Mouse (Mus musculus): Measurements from ENCODE around the gene Wrb. TPM values are rescaled to one million over a fixed set of nuclear protein-coding genes. Genes with fewer than 3 reads are reported as not detected.

The Wrb gene
- polyA plus RNA-seq, 1 experiment from 2014 or later = 172 TPM

GRCm38 (mm10) chr16:96159794-96160346 lies 14.7 kb downstream of the Wrb start:
- WGBS = 86% methylated on average over 20 of the region's 20 CpGs
- Histone ChIP-seq H3K36me3 (peaks cover 22% of the 10 kb centered on the region), H3K27me3 (no peaks in the 10 kb centered on the region), H3K4me1 (replicated peaks) (peaks cover 31% of the 10 kb centered on the region), H3K9ac (peak overlapping the region; percentile 78), H3K27ac (peak overlapping the region; percentile 69; the same call in 1 of the 2 replicates), H3K4me2 (peak overlapping the region; percentile 74), H3K4me3 (peak overlapping the region; percentile 46), H3K9me3 (no peaks in the 10 kb centered on the region)
- 0 out of 2 replicates have a peak, but pooled peaks have one; percentile 12 for ATAC-seq (ENCODE audit: low FRiP score)

DNA sequence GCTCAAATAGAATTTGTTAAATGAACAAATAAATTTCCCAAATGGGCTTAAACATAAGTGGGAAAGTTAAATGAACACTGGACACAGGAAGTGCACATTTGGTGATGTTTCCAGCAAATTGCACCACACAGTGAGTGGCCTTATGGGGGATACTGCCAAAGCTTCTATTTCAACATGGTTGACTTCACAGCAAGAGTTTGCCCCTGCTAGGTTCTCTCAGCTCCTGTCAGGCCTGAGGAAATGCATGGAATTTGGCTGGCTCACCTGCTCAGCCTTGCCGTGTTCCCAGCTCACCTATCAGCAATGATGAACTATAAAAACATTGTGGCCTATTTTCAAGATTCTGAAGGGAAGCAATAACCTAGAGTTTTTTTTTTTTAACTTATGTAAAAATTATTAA lies 15.7 kb downstream of the Wrb start:
- Histone ChIP-seq H3K9ac (no peak overlapping the region), H3K4me2 (no peak overlapping the region), H3K27ac (no peak overlapping the region), H3K36me3 (peaks cover 12% of the 10 kb centered on the region), H3K4me3 (no peak overlapping the region), H3K9me3 (no peaks in the 10 kb centered on the region), H3K4me1 (replicated peaks) (peaks cover 31% of the 10 kb centered on the region), H3K27me3 (no peaks in the 10 kb centered on the region)
- no peak for ATAC-seq (ENCODE audit: low FRiP score)
- WGBS = 91% methylated on average over 1 of the region's 1 CpGs

- Histone ChIP-seq H3K36me3 (peaks cover 8% of the 10 kb centered on the region; the same call in 1 of the 2 replicates), H3K9me3 (no peaks in the 10 kb centered on the region), H3K4me3 (no peak overlapping the region), H3K9ac (no peak overlapping the region), H3K4me1 (replicated peaks) (peaks cover 31% of the 10 kb centered on the region), H3K27me3 (no peaks in the 10 kb centered on the region), H3K27ac (no peak overlapping the region), H3K4me2 (no peak overlapping the region)
- no peak for ATAC-seq (ENCODE audit: low FRiP score)
- 91% methylated on average over 4 of the region's 4 CpGs for WGBS
Measured at GRCm38 (mm10) chr16:96161336-96161735, 16.1 kb downstream of the Wrb start.

- no peaks in the 10 kb centered on the region for H3K4me1 ChIP-seq (replicated peaks)
- no peak overlapping the region for H3K4me3 ChIP-seq
- no peak overlapping the region for H3K9ac ChIP-seq
- H3K27me3 ChIP-seq = no peaks in the 10 kb centered on the region
- H3K36me3 ChIP-seq = 0 out of 2 replicates have a peak, but pooled peaks cover 3% of the 10 kb centered on the region
- H3K27ac ChIP-seq = no peak overlapping the region
- no peak overlapping the region for H3K4me2 ChIP-seq
- H3K9me3 ChIP-seq = no peaks in the 10 kb centered on the region
- 73% methylated on average over 4 of the region's 4 CpGs for WGBS
- no peak for ATAC-seq (ENCODE audit: low FRiP score)
Measured at GRCm38 (mm10) chr16:96165723-96166264, 20.6 kb downstream of the Wrb start.

DNA sequence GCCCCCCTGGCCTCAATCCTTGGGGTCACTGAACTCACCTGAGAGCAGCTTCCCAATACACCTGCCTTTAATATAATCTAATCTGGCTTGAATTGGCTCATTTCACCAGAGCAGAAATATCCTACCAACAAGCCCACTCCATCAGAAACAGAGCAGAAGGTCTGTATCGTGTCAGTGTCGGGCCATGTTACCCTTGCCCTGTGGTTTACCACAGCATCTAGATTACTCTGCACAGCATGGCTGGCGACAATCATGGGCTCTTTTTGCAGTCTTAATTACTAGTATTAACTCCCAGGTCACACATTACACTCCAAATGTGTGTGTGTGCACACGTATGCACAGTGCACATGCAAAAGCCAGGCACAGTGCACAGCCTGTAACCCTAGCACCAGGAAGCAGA lies 23.6 kb downstream of the Wrb start:
- Histone ChIP-seq H3K4me1 (replicated peaks) (no peaks in the 10 kb centered on the region), H3K4me2 (no peak overlapping the region), H3K9ac (no peak overlapping the region), H3K27me3 (no peaks in the 10 kb centered on the region), H3K9me3 (no peaks in the 10 kb centered on the region), H3K4me3 (no peak overlapping the region), H3K36me3 (0 out of 2 replicates have a peak, but pooled peaks cover 3% of the 10 kb centered on the region), H3K27ac (no peak overlapping the region)
- 91% methylated on average over 4 of the region's 4 CpGs for WGBS
- ATAC-seq (ENCODE audit: low FRiP score) = no peak

- WGBS = 80% methylated on average over 8 of the region's 8 CpGs
- H3K27me3 ChIP-seq = no peaks in the 10 kb centered on the region
- H3K4me3 ChIP-seq = no peak overlapping the region
- no peak overlapping the region for H3K27ac ChIP-seq
- H3K36me3 ChIP-seq = no peaks in the 10 kb centered on the region
- no peak overlapping the region for H3K4me2 ChIP-seq
- ATAC-seq (ENCODE audit: low FRiP score) = no peak
- H3K9me3 ChIP-seq = no peaks in the 10 kb centered on the region
- no peak overlapping the region for H3K9ac ChIP-seq
- no peaks in the 10 kb centered on the region; the same call in 1 of the 2 replicates for H3K4me1 ChIP-seq (replicated peaks)
Measured at GRCm38 (mm10) chr16:96173648-96174047, 28.4 kb downstream of the Wrb start.

- Histone ChIP-seq H3K4me2 (no peak overlapping the region), H3K27me3 (no peaks in the 10 kb centered on the region), H3K4me3 (no peak overlapping the region), H3K9me3 (no peaks in the 10 kb centered on the region), H3K9ac (no peak overlapping the region), H3K4me1 (replicated peaks) (no peaks in the 10 kb centered on the region; the same call in 1 of the 2 replicates), H3K27ac (no peak overlapping the region), H3K36me3 (no peaks in the 10 kb centered on the region)
- ATAC-seq (ENCODE audit: low FRiP score) = no peak
- WGBS = 44% methylated on average over 2 of the region's 2 CpGs
Measured at GRCm38 (mm10) chr16:96175399-96175798, 30.2 kb downstream of the Wrb start.

DNA sequence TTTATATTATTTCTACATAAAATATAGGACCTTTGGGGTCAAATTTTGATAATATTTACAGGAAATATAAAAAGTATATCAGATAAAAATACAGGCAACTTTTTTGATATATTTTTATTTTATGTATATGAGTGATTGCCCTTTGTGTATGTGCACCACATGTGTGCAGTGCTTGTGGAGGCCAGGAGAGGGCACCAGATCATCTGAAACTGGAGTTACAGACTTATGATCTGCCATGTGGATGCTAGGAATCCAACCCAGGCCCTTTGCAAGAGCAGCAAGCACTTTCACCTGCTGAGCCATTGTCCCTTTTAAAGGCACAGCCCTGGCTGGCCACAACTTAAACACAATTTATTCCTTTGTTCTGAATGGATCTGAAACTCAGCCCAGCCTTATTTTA lies 33.9 kb downstream of the Wrb start:
- Histone ChIP-seq H3K36me3 (no peaks in the 10 kb centered on the region), H3K4me3 (no peak overlapping the region), H3K9ac (no peak overlapping the region), H3K9me3 (no peaks in the 10 kb centered on the region), H3K4me1 (replicated peaks) (no peaks in the 10 kb centered on the region; the same call in 1 of the 2 replicates), H3K27me3 (no peaks in the 10 kb centered on the region), H3K27ac (no peak overlapping the region), H3K4me2 (no peak overlapping the region)
- ATAC-seq (ENCODE audit: low FRiP score) = no peak

- WGBS = 91% methylated on average over 5 of the region's 5 CpGs
Measured at GRCm38 (mm10) chr16:96187619-96188018, 42.4 kb downstream of the Wrb start.

GRCm38 (mm10) chr16:96191531-96192506 lies 46.6 kb downstream of the Wrb start, which contains the start of gene Lca5l:
TSS of gene Lca5l (minus strand) at chr16:96192271.
- Histone ChIP-seq H3K27me3 (no peaks in the 10 kb centered on the region), H3K4me2 (peak within 1 kb of the TSS; percentile 64), H3K9me3 (no peaks in the 10 kb centered on the region), H3K27ac (peak within 1 kb of the TSS; percentile 84), H3K4me3 (peak within 1 kb of the TSS; percentile 87), H3K36me3 (no peaks in the 10 kb centered on the region), H3K9ac (peak within 1 kb of the TSS; percentile 91), H3K4me1 (replicated peaks) (peaks cover 8% of the 10 kb centered on the region)
- peak; percentile 97 for ATAC-seq (ENCODE audit: low FRiP score)
- WGBS = under 1% methylated on average over 77 of the region's 77 CpGs

More at GRCm38 (mm10) chr16:96187619-96188018, 42.4 kb downstream of the Wrb start:
- Histone ChIP-seq H3K4me1 (replicated peaks) (peaks cover 8% of the 10 kb centered on the region), H3K9me3 (no peaks in the 10 kb centered on the region), H3K36me3 (no peaks in the 10 kb centered on the region), H3K27ac (no peak overlapping the region), H3K4me2 (no peak overlapping the region), H3K9ac (no peak overlapping the region), H3K4me3 (no peak overlapping the region), H3K27me3 (no peaks in the 10 kb centered on the region)
- ATAC-seq (ENCODE audit: low FRiP score) = no peak

DNA sequence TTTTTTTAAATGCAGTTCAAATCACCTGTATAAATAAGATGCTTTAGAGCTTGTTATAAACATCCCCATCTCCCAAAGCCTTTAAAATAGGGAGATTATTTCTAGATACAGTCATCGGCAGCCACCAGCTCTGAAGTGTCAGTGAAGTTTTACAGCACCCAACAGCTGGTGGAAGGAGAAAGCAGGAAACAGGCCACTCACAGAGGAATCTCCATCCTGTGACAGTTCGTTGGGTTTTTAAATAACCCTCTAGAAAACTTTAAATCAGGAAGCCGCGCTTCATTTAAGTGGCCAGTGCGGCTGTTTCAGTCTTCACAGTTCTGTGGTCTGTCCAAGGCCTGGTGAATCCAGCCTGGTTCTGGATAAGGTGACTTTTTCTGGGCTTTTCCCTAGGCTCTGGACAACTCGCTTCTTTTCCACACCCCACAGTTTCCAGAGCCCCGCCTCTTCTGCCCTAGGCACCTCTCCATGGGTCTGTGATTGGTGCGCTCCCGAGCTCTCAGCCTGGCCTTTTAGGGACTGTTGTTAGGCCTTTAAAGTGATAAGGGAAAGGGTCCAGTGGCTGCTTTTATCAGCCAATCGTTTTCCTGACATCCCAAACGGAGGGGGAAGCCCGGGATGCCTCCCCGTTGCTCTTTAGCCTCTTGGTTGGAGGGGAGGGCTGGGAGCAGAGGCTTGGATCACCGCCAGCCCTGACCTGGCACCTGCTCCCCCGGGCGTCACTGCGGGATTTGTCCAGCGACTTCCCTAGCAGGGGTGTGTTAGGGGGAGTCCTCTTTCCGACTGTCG lies 54.9 kb downstream of the Wrb start, which contains the start of gene Sh3bgr:
Sh3bgr (plus strand) TSS at position 538 of the 789 bp plus-strand sequence.
- peak; percentile 59 for ATAC-seq (ENCODE audit: low FRiP score)
- Histone ChIP-seq H3K4me2 (peak within 1 kb of the TSS; percentile 49), H3K9me3 (no peaks in the 10 kb centered on the region), H3K27me3 (no peaks in the 10 kb centered on the region), H3K36me3 (no peaks in the 10 kb centered on the region), H3K4me1 (replicated peaks) (peaks cover 14% of the 10 kb centered on the region), H3K9ac (peak within 1 kb of the TSS; percentile 3; the same call in 1 of the 2 replicates), H3K4me3 (peak within 1 kb of the TSS; percentile 13; the same call in 1 of the 2 replicates), H3K27ac (no peak within 1 kb of the TSS)
- 9% methylated on average over 20 of the region's 20 CpGs for WGBS

Measured in hindbrain, embryonic 13.5 days (tissue).